Mouse (Mus musculus): Measurements from ENCODE around the gene Dnajc21.

The Dnajc21 gene

GRCm38 (mm10) chr15:10463555-10463954, 6.8 kb downstream of the Dnajc21 start:
- peaks cover 44% of the 10 kb centered on the region for H3K9me3 ChIP-seq (ENCODE audit: low read length)
- TF ChIP-seq POU5F1 (IDR thresholded peaks at IDR 0.05; ENCODE audit: borderline replicate concordance, low read length): no peak
- TF ChIP-seq NANOG (IDR thresholded peaks at IDR 0.05; ENCODE audit: borderline replicate concordance, low read length): no peak
- no peak for TF ChIP-seq CTCF (conservative IDR thresholded peaks at IDR 0.05; ENCODE audit: low read length)
- no peaks in the 10 kb centered on the region for H3K27me3 ChIP-seq (ENCODE audit: insufficient read depth, low read length)
- H3K4me1 ChIP-seq (replicated peaks; ENCODE audit: low read depth, low read length): peaks cover 57% of the 10 kb centered on the region
- peak overlapping the region; percentile 7; the same call in 1 of the 2 replicates for H3K4me3 ChIP-seq (replicated peaks; ENCODE audit: low read length)
- H3K36me3 ChIP-seq (ENCODE audit: insufficient read depth, low read length): peaks cover 93% of the 10 kb centered on the region

GRCm38 (mm10) chr15:10460986-10461385, 9.3 kb downstream of the Dnajc21 start:
- H3K9me3 ChIP-seq (ENCODE audit: low read length): peaks cover 19% of the 10 kb centered on the region
- peaks cover 92% of the 10 kb centered on the region for H3K36me3 ChIP-seq (ENCODE audit: insufficient read depth, low read length)
- TF ChIP-seq CTCF (conservative IDR thresholded peaks at IDR 0.05; ENCODE audit: low read length) (no peak), POU5F1 (IDR thresholded peaks at IDR 0.05; ENCODE audit: borderline replicate concordance, low read length) (no peak), NANOG (IDR thresholded peaks at IDR 0.05; ENCODE audit: borderline replicate concordance, low read length) (no peak)
- no peaks in the 10 kb centered on the region for H3K27me3 ChIP-seq (ENCODE audit: insufficient read depth, low read length)
- H3K4me3 ChIP-seq (replicated peaks; ENCODE audit: low read length): no peak overlapping the region
- peaks cover 34% of the 10 kb centered on the region for H3K4me1 ChIP-seq (replicated peaks; ENCODE audit: low read depth, low read length)

- Histone ChIP-seq H3K4me3 (replicated peaks; ENCODE audit: low read length) (no peak overlapping the region), H3K27me3 (ENCODE audit: insufficient read depth, low read length) (no peaks in the 10 kb centered on the region), H3K9me3 (ENCODE audit: low read length) (no peaks in the 10 kb centered on the region), H3K4me1 (replicated peaks; ENCODE audit: low read depth, low read length) (no peaks in the 10 kb centered on the region), H3K36me3 (ENCODE audit: insufficient read depth, low read length) (peaks cover 93% of the 10 kb centered on the region)
- TF ChIP-seq POU5F1 (IDR thresholded peaks at IDR 0.05; ENCODE audit: borderline replicate concordance, low read length) (no peak), CTCF (conservative IDR thresholded peaks at IDR 0.05; ENCODE audit: low read length) (no peak), NANOG (IDR thresholded peaks at IDR 0.05; ENCODE audit: borderline replicate concordance, low read length) (no peak)
These were observed 23.2 kb downstream of the Dnajc21 start for GRCm38 (mm10) chr15:10447102-10447501.

GRCm38 (mm10) chr15:10442275-10442674, 28.0 kb downstream of the Dnajc21 start:
- no peak for TF ChIP-seq NANOG (IDR thresholded peaks at IDR 0.05; ENCODE audit: borderline replicate concordance, low read length)
- TF ChIP-seq POU5F1 (IDR thresholded peaks at IDR 0.05; ENCODE audit: borderline replicate concordance, low read length): no peak
- no peak for TF ChIP-seq CTCF (conservative IDR thresholded peaks at IDR 0.05; ENCODE audit: low read length)
- no peaks in the 10 kb centered on the region for H3K9me3 ChIP-seq (ENCODE audit: low read length)
- H3K4me1 ChIP-seq (replicated peaks; ENCODE audit: low read depth, low read length): peaks cover 6% of the 10 kb centered on the region; the same call in 1 of the 2 replicates
- H3K4me3 ChIP-seq (replicated peaks; ENCODE audit: low read length): no peak overlapping the region
- peaks cover 86% of the 10 kb centered on the region for H3K36me3 ChIP-seq (ENCODE audit: insufficient read depth, low read length)
- H3K27me3 ChIP-seq (ENCODE audit: insufficient read depth, low read length): no peaks in the 10 kb centered on the region

- Histone ChIP-seq H3K4me3 (replicated peaks; ENCODE audit: low read length) (no peak overlapping the region), H3K9me3 (ENCODE audit: low read length) (no peaks in the 10 kb centered on the region), H3K27me3 (ENCODE audit: insufficient read depth, low read length) (no peaks in the 10 kb centered on the region), H3K36me3 (ENCODE audit: insufficient read depth, low read length) (peaks cover 80% of the 10 kb centered on the region), H3K4me1 (replicated peaks; ENCODE audit: low read depth, low read length) (peaks cover 6% of the 10 kb centered on the region; the same call in 1 of the 2 replicates)
- no peak for TF ChIP-seq CTCF (conservative IDR thresholded peaks at IDR 0.05; ENCODE audit: low read length)
- no peak for TF ChIP-seq NANOG (IDR thresholded peaks at IDR 0.05; ENCODE audit: borderline replicate concordance, low read length)
These were observed 28.8 kb downstream of the Dnajc21 start for GRCm38 (mm10) chr15:10441493-10441892.

- TF ChIP-seq NANOG (IDR thresholded peaks at IDR 0.05; ENCODE audit: borderline replicate concordance, low read length): no peak
- TF ChIP-seq CTCF (conservative IDR thresholded peaks at IDR 0.05; ENCODE audit: low read length): no peak
- TF ChIP-seq POU5F1 (IDR thresholded peaks at IDR 0.05; ENCODE audit: borderline replicate concordance, low read length): no peak
- Histone ChIP-seq H3K27me3 (ENCODE audit: insufficient read depth, low read length) (no peaks in the 10 kb centered on the region), H3K4me3 (replicated peaks; ENCODE audit: low read length) (no peak overlapping the region)
These were observed 30.4 kb downstream of the Dnajc21 start for GRCm38 (mm10) chr15:10439963-10440362.

GRCm38 (mm10) chr15:10436893-10437292, 33.4 kb downstream of the Dnajc21 start:
- peaks cover 6% of the 10 kb centered on the region; the same call in 1 of the 2 replicates for H3K4me1 ChIP-seq (replicated peaks; ENCODE audit: low read depth, low read length)
- no peaks in the 10 kb centered on the region for H3K27me3 ChIP-seq (ENCODE audit: insufficient read depth, low read length)
- no peak overlapping the region for H3K4me3 ChIP-seq (replicated peaks; ENCODE audit: low read length)
- H3K9me3 ChIP-seq (ENCODE audit: low read length): no peaks in the 10 kb centered on the region
- H3K36me3 ChIP-seq (ENCODE audit: insufficient read depth, low read length): peaks cover 37% of the 10 kb centered on the region
- TF ChIP-seq NANOG (IDR thresholded peaks at IDR 0.05; ENCODE audit: borderline replicate concordance, low read length): no peak
- TF ChIP-seq CTCF (conservative IDR thresholded peaks at IDR 0.05; ENCODE audit: low read length): no peak
- TF ChIP-seq POU5F1 (IDR thresholded peaks at IDR 0.05; ENCODE audit: borderline replicate concordance, low read length): no peak

More at GRCm38 (mm10) chr15:10439963-10440362, 30.4 kb downstream of the Dnajc21 start:
- Histone ChIP-seq H3K4me1 (replicated peaks; ENCODE audit: low read depth, low read length) (peaks cover 6% of the 10 kb centered on the region; the same call in 1 of the 2 replicates), H3K36me3 (ENCODE audit: insufficient read depth, low read length) (peaks cover 68% of the 10 kb centered on the region), H3K9me3 (ENCODE audit: low read length) (no peaks in the 10 kb centered on the region)

GRCm38 (mm10) chr15:10426545-10427266, 43.6 kb downstream of the Dnajc21 start:
- Histone ChIP-seq H3K4me3 (replicated peaks; ENCODE audit: low read length) (no peak overlapping the region), H3K27me3 (ENCODE audit: insufficient read depth, low read length) (no peaks in the 10 kb centered on the region), H3K9me3 (ENCODE audit: low read length) (peaks cover 9% of the 10 kb centered on the region), H3K4me1 (replicated peaks; ENCODE audit: low read depth, low read length) (peaks cover 3% of the 10 kb centered on the region; the same call in 1 of the 2 replicates), H3K36me3 (ENCODE audit: insufficient read depth, low read length) (no peaks in the 10 kb centered on the region)
- no peak for TF ChIP-seq NANOG (IDR thresholded peaks at IDR 0.05; ENCODE audit: borderline replicate concordance, low read length)
- TF ChIP-seq POU5F1 (IDR thresholded peaks at IDR 0.05; ENCODE audit: borderline replicate concordance, low read length): no peak
- no peak for TF ChIP-seq CTCF (conservative IDR thresholded peaks at IDR 0.05; ENCODE audit: low read length)

Data from E14TG2a.4 (cell line).